Mouse (Mus musculus) liver, adult 2 months (tissue): ENCODE data around the gene Styxl1.

ENCODE experiments used
- CTCF ChIP-seq: fragments of 200-500 bp; IDR thresholded peaks from 2 replicates; pipeline ENCODE4 v1.5.1; 2011; ENCODE audit warnings: low read depth, low read length, control low read depth
- POLR2A ChIP-seq: fragments of 200-500 bp; IDR thresholded peaks from 2 replicates; pipeline ENCODE4 v1.6.1; 2011; ENCODE audit warnings: low read length, control low read depth; ENCODE audit not compliant: insufficient read depth; ENCODE audit errors: extremely low read depth

DNA sequence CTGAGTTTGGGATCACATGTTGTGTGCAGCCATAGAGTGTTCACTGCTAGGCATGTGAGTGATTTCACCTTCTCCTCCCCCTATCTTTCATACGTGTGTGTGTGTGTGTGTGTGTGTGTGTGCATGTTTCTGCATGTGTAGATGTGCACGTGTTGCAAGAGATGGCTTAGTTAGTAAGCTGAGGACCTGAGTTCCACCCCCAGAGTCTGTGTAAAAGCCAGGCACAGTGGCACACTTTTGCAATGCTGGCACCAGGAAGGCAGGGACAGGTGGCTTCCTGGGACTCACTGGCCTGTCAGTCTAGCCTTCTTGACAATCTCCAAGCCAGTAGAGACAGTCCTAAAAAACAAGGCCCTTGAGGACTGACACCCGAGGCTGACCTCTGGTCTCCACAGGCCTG lies 13.2 kb downstream of the Styxl1 start:
- no peak for TF ChIP-seq POLR2A
- no peak for TF ChIP-seq CTCF
